Mouse (Mus musculus) testis, adult 2 months (tissue): ENCODE measurements around the gene Rspo1.
"Not testable (repeated sequence)": the region's sequence is repeated elsewhere in the genome, so short reads cannot be mapped to it uniquely, and the experiment has no call there.

Source experiments
- CTCF ChIP-seq: fragments of 200-500 bp; IDR thresholded peaks from 2 replicates; pipeline ENCODE4 v1.5.1; 2012; ENCODE audit warnings: low read depth, mild to moderate bottlenecking, inconsistent platforms, low read length, moderate library complexity; ENCODE audit not compliant: control insufficient read depth, insufficient read depth, insufficient replicate concordance
- POLR2A ChIP-seq: fragments of 200-500 bp; IDR thresholded peaks from 2 replicates; pipeline ENCODE4 v1.6.1; 2012; ENCODE audit warnings: low read depth, mild to moderate bottlenecking, inconsistent platforms, low read length, moderate library complexity; ENCODE audit not compliant: control insufficient read depth

GRCm38 (mm10) chr4:124939211-124939610, 47.0 kb upstream of the Rspo1 start, which contains the start of gene Cdca8:
- not testable (repeated sequence) for TF ChIP-seq POLR2A, CTCF
